Mouse (Mus musculus): ENCODE data around the gene Ceacam9.

DNA sequence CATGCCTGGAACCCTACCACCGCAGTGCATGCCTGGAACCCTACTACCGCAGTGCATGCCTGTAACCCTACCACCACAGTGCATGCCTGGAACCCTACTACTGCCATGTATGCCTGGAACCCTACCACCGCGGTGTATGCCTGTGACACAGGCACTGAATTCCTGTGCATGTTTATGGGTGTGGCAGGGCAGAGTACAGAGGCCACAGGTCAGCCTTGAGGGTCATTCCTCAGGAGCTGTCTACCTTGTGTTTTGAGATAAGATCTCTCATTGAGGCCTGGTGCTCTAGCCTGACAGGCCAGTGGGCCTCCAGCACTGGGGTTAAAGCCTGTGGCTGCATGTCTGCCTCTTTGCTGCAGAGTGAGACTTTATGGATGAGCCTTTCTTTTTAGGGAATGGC, 23.6 kb downstream of the Ceacam9 start:
- TF ChIP-seq CTCF (IDR thresholded peaks at IDR 0.05; ENCODE audit: extremely low read depth, insufficient read depth, insufficient read length, insufficient replicate concordance) (no peak), POLR2A (IDR thresholded peaks at IDR 0.05; ENCODE audit: low read depth, low read length) (no peak)
